Mouse (Mus musculus): ENCODE measurements around the gene Pkp3. TPM values are rescaled to one million over a fixed set of nuclear protein-coding genes. Genes with fewer than 3 reads are reported as not detected.

Gene Pkp3
- polyA plus RNA-seq, 1 experiment from 2014 or later = 3.4 TPM

GRCm38 (mm10) chr7:141079481-141080449 is 1.7 kb downstream of the Pkp3 start:
- Histone ChIP-seq H3K9me3 (no peaks in the 10 kb centered on the region), H3K27me3 (ENCODE audit: insufficient read depth, poor library complexity, severe bottlenecking) (peaks cover 87% of the 10 kb centered on the region), H3K36me3 (no peaks in the 10 kb centered on the region), H3K4me3 (peak overlapping the region; percentile 36), H3K27ac (peak overlapping the region; percentile 57; the same call in 1 of the 2 replicates), H3K4me1 (peaks cover 5% of the 10 kb centered on the region; the same call in 1 of the 2 replicates)
- 22% methylated on average over 34 of the region's 34 CpGs for WGBS
- no peak for DNase-seq (ENCODE audit: low spot score)

- 25% methylated on average over 8 of the region's 8 CpGs for WGBS
- Histone ChIP-seq H3K4me3 (0 out of 2 replicates have a peak overlapping the region, but pooled peaks have one; percentile 44), H3K9me3 (no peaks in the 10 kb centered on the region), H3K36me3 (no peaks in the 10 kb centered on the region), H3K27ac (no peak overlapping the region), H3K27me3 (ENCODE audit: insufficient read depth, poor library complexity, severe bottlenecking) (peaks cover 70% of the 10 kb centered on the region), H3K4me1 (peaks cover 26% of the 10 kb centered on the region)
- DNase-seq (ENCODE audit: low spot score) = no peak
These were observed 9.9 kb downstream of the Pkp3 start for GRCm38 (mm10) chr7:141087894-141088293.

DNA sequence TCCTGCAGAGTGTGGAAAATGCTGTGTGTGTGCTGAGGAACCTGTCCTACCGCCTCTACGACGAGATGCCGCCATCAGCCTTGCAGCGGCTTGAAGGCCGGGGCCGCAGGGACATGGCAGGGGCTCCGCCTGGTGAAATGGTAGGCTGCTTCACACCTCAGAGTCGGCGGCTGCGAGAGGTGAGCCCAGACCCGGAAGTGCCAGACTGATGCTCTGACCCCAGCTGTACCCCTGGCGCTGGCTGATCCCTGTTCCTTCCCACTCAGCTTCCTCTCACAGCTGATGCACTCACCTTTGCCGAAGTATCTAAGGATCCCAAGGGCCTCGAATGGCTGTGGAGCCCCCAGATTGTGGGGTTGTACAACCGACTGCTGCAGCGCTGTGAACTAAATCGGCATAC is 10.5 kb downstream of the Pkp3 start:
- no peaks in the 10 kb centered on the region for H3K36me3 ChIP-seq
- no peaks in the 10 kb centered on the region for H3K9me3 ChIP-seq
- 10% methylated on average over 18 of the region's 18 CpGs for WGBS
- peaks cover 72% of the 10 kb centered on the region for H3K27me3 ChIP-seq (ENCODE audit: insufficient read depth, poor library complexity, severe bottlenecking)
- peak overlapping the region; percentile 44 for H3K4me3 ChIP-seq
- H3K4me1 ChIP-seq = peaks cover 26% of the 10 kb centered on the region
- no peak for DNase-seq (ENCODE audit: low spot score)
- no peak overlapping the region for H3K27ac ChIP-seq

DNA sequence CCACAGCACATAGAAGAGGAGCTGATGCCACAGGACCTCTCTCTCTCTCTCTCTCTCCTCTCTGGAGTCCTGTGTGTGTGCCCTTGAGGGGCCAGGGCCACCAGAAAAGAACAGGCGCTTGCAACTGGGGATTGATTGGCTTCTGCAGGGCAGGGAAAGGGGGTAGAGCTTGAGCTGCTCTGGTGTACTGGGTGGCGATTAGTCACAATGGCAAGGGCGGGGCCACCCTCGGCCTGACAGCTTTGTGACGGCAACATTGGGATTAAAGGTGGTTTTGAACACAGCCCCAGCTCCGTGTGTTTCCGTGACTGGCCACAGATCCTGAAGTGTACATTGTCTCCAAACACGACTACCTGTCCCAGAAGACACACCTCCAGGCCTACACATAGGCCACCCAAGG is 12.2 kb downstream of the Pkp3 start:
- 64% methylated on average over 8 of the region's 8 CpGs for WGBS
- H3K27ac ChIP-seq = no peak overlapping the region

GRCm38 (mm10) chr7:141092051-141092735 is 14.2 kb downstream of the Pkp3 start:
- H3K27ac ChIP-seq = 0 out of 2 replicates have a peak overlapping the region, but pooled peaks have one; percentile 3
- peaks cover 46% of the 10 kb centered on the region for H3K4me1 ChIP-seq
- WGBS = 7% methylated on average over 37 of the region's 37 CpGs
- peak; percentile 96 for DNase-seq (ENCODE audit: low spot score)
- no peaks in the 10 kb centered on the region for H3K36me3 ChIP-seq
- peak overlapping the region; percentile 43 for H3K4me3 ChIP-seq
- H3K9me3 ChIP-seq = no peaks in the 10 kb centered on the region
- H3K27me3 ChIP-seq (ENCODE audit: insufficient read depth, poor library complexity, severe bottlenecking) = peaks cover 93% of the 10 kb centered on the region

More for the DNA sequence above, 12.2 kb downstream of the Pkp3 start:
- H3K4me1 ChIP-seq = peaks cover 33% of the 10 kb centered on the region
- H3K9me3 ChIP-seq = no peaks in the 10 kb centered on the region
- H3K4me3 ChIP-seq = no peak overlapping the region
- no peaks in the 10 kb centered on the region for H3K36me3 ChIP-seq
- DNase-seq (ENCODE audit: low spot score) = no peak
- peaks cover 84% of the 10 kb centered on the region for H3K27me3 ChIP-seq (ENCODE audit: insufficient read depth, poor library complexity, severe bottlenecking)

DNA sequence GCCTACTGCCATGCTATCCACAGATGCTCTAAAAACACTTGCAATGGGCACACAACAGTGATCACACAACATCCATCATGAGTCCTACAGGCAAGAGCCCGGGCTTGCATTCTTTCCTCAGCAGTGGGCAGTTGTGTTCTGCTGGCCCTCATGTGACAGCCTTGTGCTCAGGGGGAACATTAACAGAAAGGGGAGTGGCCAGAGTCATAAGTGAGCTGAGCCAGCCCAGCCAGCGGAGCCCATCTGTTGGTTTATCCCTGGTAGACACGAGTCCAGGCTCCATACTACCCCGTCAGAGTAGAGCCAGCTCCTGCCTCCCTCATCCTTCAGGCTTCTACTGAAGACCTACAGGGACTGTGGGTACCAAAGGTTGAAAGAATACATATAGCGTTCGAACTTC is 15.9 kb downstream of the Pkp3 start:
- no peak overlapping the region for H3K4me3 ChIP-seq

DNA sequence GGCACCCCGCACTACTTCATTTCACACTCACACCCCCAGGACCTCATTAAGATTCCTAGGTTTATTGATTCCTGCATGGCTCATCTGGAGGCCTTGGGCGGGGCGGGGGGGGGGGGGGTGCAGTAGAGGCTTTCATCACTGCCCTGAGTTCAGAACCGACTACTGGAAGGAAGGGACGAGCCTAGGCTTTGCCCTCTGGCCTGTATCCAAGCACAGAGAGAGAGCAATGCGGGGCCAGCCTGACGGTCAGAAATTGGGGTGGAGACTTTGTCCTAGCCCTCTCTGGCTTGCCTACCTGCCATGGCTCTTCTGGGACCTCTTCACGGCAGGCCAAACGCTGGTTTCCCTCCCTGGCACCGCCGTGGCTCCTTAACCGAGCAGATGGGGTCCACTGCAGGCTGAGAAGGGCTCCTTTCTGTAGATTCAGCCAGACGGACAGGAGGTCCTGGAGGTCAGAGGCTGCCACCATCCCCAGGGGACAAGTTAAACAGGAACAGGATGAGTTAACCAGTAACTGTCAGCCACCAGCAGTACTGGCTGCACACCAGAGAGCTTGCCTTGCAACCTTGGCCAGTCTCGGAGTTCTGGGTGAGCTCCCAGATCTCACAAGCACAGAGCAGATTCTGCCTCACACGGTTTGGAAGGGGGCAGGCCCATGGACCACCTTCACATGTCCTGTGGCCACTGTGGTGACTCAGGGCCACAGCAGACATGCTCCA is 16.6 kb downstream of the Pkp3 start:
- peaks cover 32% of the 10 kb centered on the region for H3K4me1 ChIP-seq
- no peak for DNase-seq (ENCODE audit: low spot score)
- H3K27ac ChIP-seq = no peak overlapping the region
- WGBS = 66% methylated on average over 15 of the region's 15 CpGs
- H3K9me3 ChIP-seq = no peaks in the 10 kb centered on the region
- peaks cover 93% of the 10 kb centered on the region for H3K27me3 ChIP-seq (ENCODE audit: insufficient read depth, poor library complexity, severe bottlenecking)
- H3K4me3 ChIP-seq = no peak overlapping the region
- H3K36me3 ChIP-seq = no peaks in the 10 kb centered on the region

More for the DNA sequence above, 15.9 kb downstream of the Pkp3 start:
- peaks cover 31% of the 10 kb centered on the region for H3K4me1 ChIP-seq
- no peaks in the 10 kb centered on the region for H3K36me3 ChIP-seq
- DNase-seq (ENCODE audit: low spot score) = no peak
- H3K27ac ChIP-seq = no peak overlapping the region
- 86% methylated on average over 6 of the region's 6 CpGs for WGBS
- no peaks in the 10 kb centered on the region for H3K9me3 ChIP-seq
- H3K27me3 ChIP-seq (ENCODE audit: insufficient read depth, poor library complexity, severe bottlenecking) = peaks cover 93% of the 10 kb centered on the region

DNA sequence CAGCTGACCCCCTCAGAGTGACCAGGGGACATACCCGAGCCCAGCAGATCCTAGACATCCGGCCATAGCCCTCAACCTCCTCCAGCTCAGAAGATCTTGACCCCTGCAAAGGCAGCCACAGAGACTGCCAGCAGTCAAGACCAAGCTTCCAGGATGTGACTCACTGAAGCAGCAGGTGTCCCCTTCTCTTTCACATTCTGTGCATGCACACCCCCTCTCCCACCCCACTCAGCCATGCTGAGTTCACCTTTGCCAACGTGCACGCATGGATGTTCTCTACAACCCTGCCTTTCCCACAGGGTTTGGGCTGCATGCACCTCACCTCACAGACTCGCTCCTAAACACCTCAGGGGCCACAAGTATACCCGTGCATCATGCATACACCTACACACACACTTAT is 18.0 kb downstream of the Pkp3 start:
- no peaks in the 10 kb centered on the region for H3K36me3 ChIP-seq
- peak overlapping the region; percentile 3 for H3K4me3 ChIP-seq
- H3K9me3 ChIP-seq = no peaks in the 10 kb centered on the region
- no peak for DNase-seq (ENCODE audit: low spot score)
- WGBS = 77% methylated on average over 6 of the region's 6 CpGs
- H3K27me3 ChIP-seq (ENCODE audit: insufficient read depth, poor library complexity, severe bottlenecking) = peaks cover 93% of the 10 kb centered on the region
- H3K4me1 ChIP-seq = peaks cover 41% of the 10 kb centered on the region
- peak overlapping the region; percentile 32; the same call in 1 of the 2 replicates for H3K27ac ChIP-seq

DNA sequence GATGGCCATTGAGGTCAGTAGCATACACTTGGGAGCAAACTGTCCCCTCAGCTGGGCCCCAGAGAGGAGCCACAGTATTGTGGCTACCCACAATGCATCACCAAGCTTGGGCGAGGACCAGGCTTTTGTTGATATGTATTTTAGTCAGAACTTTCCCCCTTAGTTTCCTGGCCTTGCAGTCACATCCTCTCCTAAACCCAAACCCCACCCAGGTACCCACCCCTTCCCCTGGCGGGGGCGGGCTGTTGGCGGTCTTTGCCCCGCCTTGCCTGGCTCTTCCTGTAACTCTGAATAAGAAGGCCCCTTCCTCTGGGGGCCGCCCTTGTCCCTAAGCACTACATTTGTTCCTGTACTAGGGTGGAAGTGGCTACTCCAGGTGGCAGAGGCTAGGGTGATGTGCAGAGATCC is 18.6 kb downstream of the Pkp3 start:
- 35% methylated on average over 6 of the region's 6 CpGs for WGBS
- H3K27me3 ChIP-seq (ENCODE audit: insufficient read depth, poor library complexity, severe bottlenecking) = peaks cover 93% of the 10 kb centered on the region
- H3K4me1 ChIP-seq = peaks cover 40% of the 10 kb centered on the region
- peak overlapping the region; percentile 3 for H3K4me3 ChIP-seq
- DNase-seq (ENCODE audit: low spot score) = no peak
- no peaks in the 10 kb centered on the region for H3K9me3 ChIP-seq
- peak overlapping the region; percentile 32 for H3K27ac ChIP-seq
- H3K36me3 ChIP-seq = no peaks in the 10 kb centered on the region

DNA sequence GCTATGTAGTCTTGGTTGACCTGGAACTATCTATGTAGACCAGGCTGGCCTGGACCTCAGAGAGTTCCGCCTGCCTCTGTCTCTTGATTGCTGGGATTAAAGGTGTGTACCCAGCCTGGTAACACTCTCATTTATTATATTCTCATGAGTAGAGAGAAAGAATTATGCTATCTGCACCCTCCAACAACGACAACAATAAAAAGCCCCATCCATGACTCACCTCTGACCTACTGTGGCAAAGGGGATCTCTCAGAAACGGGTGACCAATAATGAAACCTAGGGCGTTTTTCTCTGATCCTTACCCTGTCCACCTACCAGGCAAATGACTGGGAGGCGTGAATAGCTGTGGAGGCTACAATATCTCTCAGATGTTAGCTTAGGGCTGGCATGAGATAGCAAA is 19.2 kb downstream of the Pkp3 start:
- H3K4me1 ChIP-seq = peaks cover 35% of the 10 kb centered on the region
- H3K9me3 ChIP-seq = no peaks in the 10 kb centered on the region
- DNase-seq (ENCODE audit: low spot score) = no peak
- peak overlapping the region; percentile 32 for H3K27ac ChIP-seq
- 76% methylated on average over 5 of the region's 5 CpGs for WGBS
- no peaks in the 10 kb centered on the region for H3K36me3 ChIP-seq
- no peak overlapping the region for H3K4me3 ChIP-seq
- peaks cover 93% of the 10 kb centered on the region for H3K27me3 ChIP-seq (ENCODE audit: insufficient read depth, poor library complexity, severe bottlenecking)

DNA sequence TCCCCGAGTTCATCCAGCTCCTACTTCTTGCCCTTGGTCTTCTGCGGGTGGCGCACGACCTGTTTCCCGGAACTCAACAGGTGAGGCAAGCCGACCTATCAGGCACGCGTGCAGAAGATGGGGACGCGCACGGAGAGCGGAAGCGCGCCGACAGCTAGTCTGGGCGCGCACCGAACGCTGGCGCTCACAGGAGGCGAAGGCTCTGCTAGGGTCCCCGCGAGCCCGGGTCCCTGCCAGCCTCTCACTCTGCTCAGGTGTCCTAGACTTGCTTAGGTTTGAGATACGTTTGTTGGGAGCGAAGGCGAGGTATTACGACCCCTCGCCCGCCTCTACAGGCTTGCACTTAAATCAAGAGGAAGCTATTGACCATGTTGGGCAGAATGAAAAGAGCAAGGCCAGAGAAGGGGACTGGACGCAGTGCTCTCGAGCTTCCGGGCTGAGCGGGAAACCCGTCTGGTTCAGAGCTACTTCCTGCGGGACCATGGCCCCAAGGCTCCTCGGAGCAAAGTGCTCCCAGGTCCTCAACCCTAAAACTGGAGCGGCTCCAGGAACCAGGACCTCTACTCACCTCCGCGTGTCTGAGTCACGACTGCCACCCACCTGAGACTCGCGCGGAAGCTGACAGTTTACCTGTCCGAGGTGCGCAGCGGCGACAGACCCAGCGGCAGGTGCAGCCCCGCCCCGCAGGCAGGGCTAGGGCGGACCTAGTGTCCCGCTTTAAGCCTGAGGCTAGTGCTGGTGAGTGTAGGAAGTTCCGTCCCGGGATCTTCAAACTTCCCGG is 22.1 kb downstream of the Pkp3 start, which contains the start of gene Sigirr:
Gene Sigirr (minus strand): TSS at position 662 of the 781 bp plus-strand sequence.
- H3K4me1 ChIP-seq = peaks cover 26% of the 10 kb centered on the region
- H3K27me3 ChIP-seq (ENCODE audit: insufficient read depth, poor library complexity, severe bottlenecking) = peaks cover 86% of the 10 kb centered on the region
- H3K27ac ChIP-seq = peak within 1 kb of the TSS; percentile 62
- no peaks in the 10 kb centered on the region for H3K36me3 ChIP-seq
- 1% methylated on average over 56 of the region's 56 CpGs for WGBS
- peak within 1 kb of the TSS; percentile 67 for H3K4me3 ChIP-seq
- H3K9me3 ChIP-seq = no peaks in the 10 kb centered on the region
- no peak for DNase-seq (ENCODE audit: low spot score)

- DNase-seq (ENCODE audit: low spot score) = no peak
- peaks cover 69% of the 10 kb centered on the region for H3K27me3 ChIP-seq (ENCODE audit: insufficient read depth, poor library complexity, severe bottlenecking)
- H3K27ac ChIP-seq = no peak overlapping the region
- no peaks in the 10 kb centered on the region for H3K9me3 ChIP-seq
- no peak overlapping the region for H3K4me3 ChIP-seq
- 56% methylated on average over 3 of the region's 3 CpGs for WGBS
- no peaks in the 10 kb centered on the region for H3K36me3 ChIP-seq
- peaks cover 12% of the 10 kb centered on the region for H3K4me1 ChIP-seq
These were observed 25.1 kb downstream of the Pkp3 start for GRCm38 (mm10) chr7:141103161-141103560.

Data from heart, embryonic 10.5 days (tissue).